ENCODE assay signal across 8 mouse cellular contexts in genomic region chr1:134406414-134406771, GRCm38 (mm10). TPM values are rescaled to one million over a fixed set of nuclear protein-coding genes. Genes with fewer than 3 reads are reported as not detected.
DNase-seq lines count a peak whose midpoint lies in the region; ATAC-seq and TF ChIP-seq lines count a peak whose summit lies in the region.

No protein-coding gene starts in this region.

- no peaks in the 10 kb centered on the region for H3K9me3 ChIP-seq in lung, embryonic 14.5 days (ENCODE audit: low read depth, low read length)
- H3K9me3 ChIP-seq in embryonic facial prominence, embryonic 11.5 days (replicated peaks; ENCODE audit: control insufficient read depth, low read length): no peaks in the 10 kb centered on the region
- H3K9me3 ChIP-seq in limb, embryonic 10.5 days (replicated peaks): no peaks in the 10 kb centered on the region
- H3K9me3 ChIP-seq in neural tube, embryonic 15.5 days (replicated peaks): no peaks in the 10 kb centered on the region

- 0 out of 2 replicates have a peak overlapping the region, but pooled peaks have one; percentile 72 for H3K27ac ChIP-seq in lung, embryonic 14.5 days (ENCODE audit: low read depth)
- H3K27ac ChIP-seq in embryonic facial prominence, embryonic 11.5 days (replicated peaks; ENCODE audit: low read depth, low read length): no peak overlapping the region
- peak overlapping the region; percentile 89 for H3K27ac ChIP-seq in limb, embryonic 10.5 days
- H3K27ac ChIP-seq in neural tube, embryonic 15.5 days (replicated peaks): no peak overlapping the region

- H3K4me1 ChIP-seq in lung, embryonic 14.5 days (ENCODE audit: insufficient read depth): 0 out of 2 replicates have a peak, but pooled peaks cover 8% of the 10 kb centered on the region
- H3K4me1 ChIP-seq in embryonic facial prominence, embryonic 11.5 days (ENCODE audit: control insufficient read depth, insufficient read depth, low read length): no peaks in the 10 kb centered on the region
- peaks cover 16% of the 10 kb centered on the region for H3K4me1 ChIP-seq in limb, embryonic 10.5 days
- H3K4me1 ChIP-seq in neural tube, embryonic 15.5 days: peaks cover 10% of the 10 kb centered on the region

- DNase-seq in lung, embryonic 14.5 days: no peak
- no peak for DNase-seq in lung, postnatal 10 days
- DNase-seq in embryonic facial prominence, embryonic 11.5 days (ENCODE audit: low spot score): no peak
- DNase-seq in limb, embryonic 10.5 days (ENCODE audit: low spot score): no peak
- no peak for DNase-seq in thymus, postnatal 4 days
- no peak for DNase-seq in urinary bladder, adult 18-20 months (ENCODE audit: low spot score in 2 of 2)
- DNase-seq in natural killer cell, adult 2 months (ENCODE audit: low spot score in 2 of 2): no peak

- H3K4me2 ChIP-seq in lung, embryonic 14.5 days: peak overlapping the region; percentile 65
- peak overlapping the region; percentile 80 for H3K4me2 ChIP-seq in embryonic facial prominence, embryonic 11.5 days (ENCODE audit: low read depth, low read length)
- peak overlapping the region; percentile 97 for H3K4me2 ChIP-seq in neural tube, embryonic 15.5 days

- H3K27me3 ChIP-seq in lung, embryonic 14.5 days (ENCODE audit: insufficient read depth, low read length): no peaks in the 10 kb centered on the region
- no peaks in the 10 kb centered on the region for H3K27me3 ChIP-seq in embryonic facial prominence, embryonic 11.5 days (ENCODE audit: control insufficient read depth, insufficient read depth, low read length)
- no peaks in the 10 kb centered on the region for H3K27me3 ChIP-seq in limb, embryonic 10.5 days (ENCODE audit: low read depth, poor library complexity, severe bottlenecking)
- no peaks in the 10 kb centered on the region for H3K27me3 ChIP-seq in neural tube, embryonic 15.5 days (replicated peaks)

- no peak for ATAC-seq in lung, embryonic 14.5 days (ENCODE audit: insufficient read depth)
- ATAC-seq in embryonic facial prominence, embryonic 11.5 days (replicated peaks; ENCODE audit: insufficient number of reproducible peaks, low FRiP score, low TSS enrichment, low read depth): no peak
- 0 out of 2 replicates have a peak, but pooled peaks have one; percentile 38 for ATAC-seq in neural tube, embryonic 15.5 days (ENCODE audit: low FRiP score)

- no peak for TF ChIP-seq CTCF in lung, embryonic 14.5 days (IDR thresholded peaks at IDR 0.05; ENCODE audit: low read depth)

- H3K36me3 ChIP-seq in lung, embryonic 14.5 days (ENCODE audit: insufficient read depth): peaks cover 35% of the 10 kb centered on the region
- H3K36me3 ChIP-seq in embryonic facial prominence, embryonic 11.5 days (replicated peaks; ENCODE audit: control insufficient read depth, insufficient read depth, low read depth, low read length): peaks cover 4% of the 10 kb centered on the region; the same call in 1 of the 2 replicates
- H3K36me3 ChIP-seq in limb, embryonic 10.5 days: peaks cover 41% of the 10 kb centered on the region
- peaks cover 9% of the 10 kb centered on the region for H3K36me3 ChIP-seq in neural tube, embryonic 15.5 days

- peak overlapping the region; percentile 78 for H3K9ac ChIP-seq in lung, embryonic 14.5 days
- peak overlapping the region; percentile 75 for H3K9ac ChIP-seq in embryonic facial prominence, embryonic 11.5 days (replicated peaks; ENCODE audit: low read length)
- peak overlapping the region; percentile 68 for H3K9ac ChIP-seq in neural tube, embryonic 15.5 days (replicated peaks)

- WGBS in lung, embryonic 14.5 days: 28% methylated on average over 8 of the region's 8 CpGs
- 39% methylated on average over 8 of the region's 8 CpGs for WGBS in embryonic facial prominence, embryonic 11.5 days
- 34% methylated on average over 8 of the region's 8 CpGs for WGBS in limb, embryonic 10.5 days
- WGBS in neural tube, embryonic 15.5 days: 33% methylated on average over 8 of the region's 8 CpGs

- H3K4me3 ChIP-seq in lung, embryonic 14.5 days (ENCODE audit: low read depth, low read length): peak overlapping the region; percentile 79
- peak overlapping the region; percentile 81 for H3K4me3 ChIP-seq in embryonic facial prominence, embryonic 11.5 days (ENCODE audit: low read depth, low read length)
- H3K4me3 ChIP-seq in limb, embryonic 10.5 days: peak overlapping the region; percentile 88
- H3K4me3 ChIP-seq in neural tube, embryonic 15.5 days (replicated peaks): peak overlapping the region; percentile 79

RNA-seq across cellular contexts. Expression of gene Cyb5r1, which starts 1.0 kb away (rescaled TPM):
- polyA plus RNA-seq in lung, embryonic 14.5 days (2014; fragmentation: Nextera tagmentation; extraction: Ambion mirVana): 33.9 and 37.8 TPM in 2 replicates
- 25.0 and 32.2 TPM in 2 replicates for polyA plus RNA-seq in embryonic facial prominence, embryonic 11.5 days (2014; fragmentation: Nextera tagmentation; extraction: Ambion mirVana)
- polyA plus RNA-seq in limb, embryonic 10.5 days (2016; fragmentation: Nextera tagmentation; extraction: Ambion mirVana): 41.6 and 44.4 TPM in 2 replicates
- polyA plus RNA-seq in neural tube, embryonic 15.5 days (2015; fragmentation: Nextera tagmentation; extraction: Ambion mirVana): 18.6 and 24.3 TPM in 2 replicates

RNA-seq across cellular contexts. Expression of gene Adipor1, which starts 8.8 kb away (rescaled TPM):
- polyA plus RNA-seq in lung, embryonic 14.5 days (2014; fragmentation: Nextera tagmentation; extraction: Ambion mirVana): 83.9 and 86.8 TPM in 2 replicates
- 82.9 and 86.7 TPM in 2 replicates for polyA plus RNA-seq in embryonic facial prominence, embryonic 11.5 days (2014; fragmentation: Nextera tagmentation; extraction: Ambion mirVana)
- 79.8 and 85.0 TPM in 2 replicates for polyA plus RNA-seq in limb, embryonic 10.5 days (2016; fragmentation: Nextera tagmentation; extraction: Ambion mirVana)
- 84.7 and 86.0 TPM in 2 replicates for polyA plus RNA-seq in neural tube, embryonic 15.5 days (2015; fragmentation: Nextera tagmentation; extraction: Ambion mirVana)

RNA-seq across cellular contexts. Expression of gene 4933406M09Rik, which starts 20.7 kb away (rescaled TPM):
- polyA plus RNA-seq in lung, embryonic 14.5 days (2014; fragmentation: Nextera tagmentation; extraction: Ambion mirVana): not detected in 2 replicates
- not detected in 2 replicates for polyA plus RNA-seq in embryonic facial prominence, embryonic 11.5 days (2014; fragmentation: Nextera tagmentation; extraction: Ambion mirVana)
- not detected in 2 replicates for polyA plus RNA-seq in limb, embryonic 10.5 days (2016; fragmentation: Nextera tagmentation; extraction: Ambion mirVana)
- not detected in 2 replicates for polyA plus RNA-seq in neural tube, embryonic 15.5 days (2015; fragmentation: Nextera tagmentation; extraction: Ambion mirVana)

RNA-seq across cellular contexts. Expression of gene Tmem183a, which starts 44.6 kb away (rescaled TPM):
- polyA plus RNA-seq in lung, embryonic 14.5 days (2014; fragmentation: Nextera tagmentation; extraction: Ambion mirVana): 106 TPM in 2 replicates
- polyA plus RNA-seq in embryonic facial prominence, embryonic 11.5 days (2014; fragmentation: Nextera tagmentation; extraction: Ambion mirVana): 128 and 133 TPM in 2 replicates
- 118 TPM in 2 replicates for polyA plus RNA-seq in limb, embryonic 10.5 days (2016; fragmentation: Nextera tagmentation; extraction: Ambion mirVana)
- polyA plus RNA-seq in neural tube, embryonic 15.5 days (2015; fragmentation: Nextera tagmentation; extraction: Ambion mirVana): 110 and 112 TPM in 2 replicates

RNA-seq across cellular contexts. Expression of gene Klhl12, which starts 48.9 kb away (rescaled TPM):
- 26.6 and 29.9 TPM in 2 replicates for polyA plus RNA-seq in lung, embryonic 14.5 days (2014; fragmentation: Nextera tagmentation; extraction: Ambion mirVana)
- polyA plus RNA-seq in embryonic facial prominence, embryonic 11.5 days (2014; fragmentation: Nextera tagmentation; extraction: Ambion mirVana): 33.8 and 35.3 TPM in 2 replicates
- polyA plus RNA-seq in limb, embryonic 10.5 days (2016; fragmentation: Nextera tagmentation; extraction: Ambion mirVana): 41.6 and 43.7 TPM in 2 replicates
- 35.6 and 36.7 TPM in 2 replicates for polyA plus RNA-seq in neural tube, embryonic 15.5 days (2015; fragmentation: Nextera tagmentation; extraction: Ambion mirVana)

Comparison
In these comparisons a context has a peak if more than half of its experiments do, and no peak if none do; other contexts are left out.
1. H3K27ac ChIP-seq: peak in lung, embryonic 14.5 days (single experiment) and limb, embryonic 10.5 days (single experiment); none in embryonic facial prominence, embryonic 11.5 days (single experiment) and neural tube, embryonic 15.5 days (single experiment).
2. Peak in every context shown above with its lines, with median percentiles within 50 percentile points of each other: H3K4me2 ChIP-seq, H3K4me3 ChIP-seq and H3K9ac ChIP-seq.